In genomic region chr3:121956789-121957188, GRCm38 (mm10) we compare ENCODE assay signal across 14 mouse cellular contexts. TPM values are rescaled to one million over a fixed set of nuclear protein-coding genes. Genes with fewer than 3 reads are reported as not detected.
A peak's percentile ranks its signal among the peaks of the same experiment; 100 is the strongest.
DNase-seq lines count a peak whose midpoint lies in the region; ATAC-seq and TF ChIP-seq lines count a peak whose summit lies in the region.
"Had no signal": no experiment of that assay in that cellular context is flagged by ENCODE, and none has a peak within 500 bp of the region (broad histone marks: within the 10 kb centered on the region; RNA-seq: fewer than 3 reads in every experiment).

No protein-coding gene starts in this region.

- no peaks in the 10 kb centered on the region for H3K36me3 ChIP-seq in forebrain, embryonic 15.5 days
- H3K36me3 ChIP-seq in forebrain, embryonic 14.5 days (ENCODE audit: control insufficient read depth, insufficient read depth, low read length): no peaks in the 10 kb centered on the region
- H3K36me3 ChIP-seq in midbrain, postnatal 0 days (ENCODE audit: insufficient read depth, low read length): no peaks in the 10 kb centered on the region
- no peaks in the 10 kb centered on the region for H3K36me3 ChIP-seq in midbrain, embryonic 16.5 days (ENCODE audit: control insufficient read depth, insufficient read depth, low read length)
- no peaks in the 10 kb centered on the region for H3K36me3 ChIP-seq in stomach, postnatal 0 days (ENCODE audit: control insufficient read depth, insufficient read depth, low read length)
- no peaks in the 10 kb centered on the region for H3K36me3 ChIP-seq in neural tube, embryonic 15.5 days
- H3K36me3 ChIP-seq: limb, embryonic 10.5 days; midbrain, embryonic 15.5 days; neural tube, embryonic 13.5 days had no signal

- WGBS in forebrain, embryonic 15.5 days: 83% methylated on average over 7 of the region's 7 CpGs
- WGBS in forebrain, embryonic 14.5 days: 87% methylated on average over 7 of the region's 7 CpGs
- WGBS in midbrain, postnatal 0 days: 87% methylated on average over 7 of the region's 7 CpGs
- WGBS in midbrain, embryonic 16.5 days: 86% methylated on average over 7 of the region's 7 CpGs
- WGBS in stomach, postnatal 0 days: 87% methylated on average over 7 of the region's 7 CpGs
- WGBS in neural tube, embryonic 15.5 days: 88% methylated on average over 7 of the region's 7 CpGs

- H3K4me1 ChIP-seq in forebrain, embryonic 15.5 days: peaks cover 13% of the 10 kb centered on the region
- H3K4me1 ChIP-seq in forebrain, embryonic 14.5 days (ENCODE audit: control insufficient read depth, insufficient read depth, low read length): no peaks in the 10 kb centered on the region
- 0 out of 2 replicates have a peak, but pooled peaks cover 3% of the 10 kb centered on the region for H3K4me1 ChIP-seq in midbrain, postnatal 0 days (ENCODE audit: insufficient read depth, low read length)
- peaks cover 3% of the 10 kb centered on the region; the same call in 1 of the 2 replicates for H3K4me1 ChIP-seq in midbrain, embryonic 16.5 days (ENCODE audit: control insufficient read depth, insufficient read depth, low read length)
- H3K4me1 ChIP-seq in stomach, postnatal 0 days (replicated peaks; ENCODE audit: control insufficient read depth, insufficient read depth): no peaks in the 10 kb centered on the region; the same call in 1 of the 2 replicates
- peaks cover 13% of the 10 kb centered on the region for H3K4me1 ChIP-seq in neural tube, embryonic 15.5 days

- H3K4me3 ChIP-seq in forebrain, embryonic 15.5 days: no peak overlapping the region
- no peak overlapping the region for H3K4me3 ChIP-seq in forebrain, embryonic 14.5 days (ENCODE audit: low read depth, low read length)
- H3K4me3 ChIP-seq in layer of hippocampus, adult 2 months: no peak overlapping the region
- H3K4me3 ChIP-seq in midbrain, postnatal 0 days (ENCODE audit: low read depth, low read length): no peak overlapping the region
- H3K4me3 ChIP-seq in midbrain, embryonic 16.5 days (ENCODE audit: low read depth, low read length): no peak overlapping the region
- no peak overlapping the region for H3K4me3 ChIP-seq in stomach, postnatal 0 days (ENCODE audit: low read depth, low read length)
- no peak overlapping the region for H3K4me3 ChIP-seq in neural tube, embryonic 15.5 days (replicated peaks)
- H3K4me3 ChIP-seq: erythroblast, embryonic 14.5 days; limb, embryonic 10.5 days; midbrain, embryonic 15.5 days; neural tube, embryonic 13.5 days had no signal

- DNase-seq in forebrain, embryonic 14.5 days (ENCODE audit: low spot score): no peak
- no peak for DNase-seq in layer of hippocampus, adult 2 months (ENCODE audit: low spot score in 2 of 2)
- no peak for DNase-seq in layer of hippocampus, adult 11-12 months (ENCODE audit: low spot score)
- no peak for DNase-seq in midbrain, postnatal 0 days (ENCODE audit: low spot score)
- no peak for DNase-seq in stomach, postnatal 0 days (ENCODE audit: low spot score)
- DNase-seq: cerebellum, adult 8-10 months; heart, postnatal 14 days had no signal

- H3K27ac ChIP-seq in forebrain, embryonic 15.5 days (replicated peaks): peak overlapping the region; percentile 59; the same call in 1 of the 2 replicates
- H3K27ac ChIP-seq in forebrain, embryonic 14.5 days (ENCODE audit: low read depth, low read length): no peak overlapping the region
- H3K27ac ChIP-seq in layer of hippocampus, adult 2 months: no peak overlapping the region
- no peak overlapping the region for H3K27ac ChIP-seq in midbrain, postnatal 0 days (ENCODE audit: low read depth, low read length)
- H3K27ac ChIP-seq in midbrain, embryonic 16.5 days (ENCODE audit: low read length): no peak overlapping the region
- H3K27ac ChIP-seq in stomach, postnatal 0 days (replicated peaks): no peak overlapping the region
- H3K27ac ChIP-seq in neural tube, embryonic 15.5 days (replicated peaks): no peak overlapping the region
- H3K27ac ChIP-seq: limb, embryonic 10.5 days; midbrain, embryonic 15.5 days; neural tube, embryonic 13.5 days had no signal

- no peak for ATAC-seq in forebrain, embryonic 15.5 days (replicated peaks)
- ATAC-seq in forebrain, embryonic 14.5 days: no peak
- no peak for ATAC-seq in midbrain, postnatal 0 days (ENCODE audit: low FRiP score)
- ATAC-seq in midbrain, embryonic 16.5 days: no peak
- ATAC-seq in stomach, postnatal 0 days (ENCODE audit: low FRiP score, low TSS enrichment): no peak
- ATAC-seq in neural tube, embryonic 15.5 days (ENCODE audit: low FRiP score): no peak
- ATAC-seq: midbrain, embryonic 15.5 days had no signal

- TF ChIP-seq EP300 in stomach, postnatal 0 days (optimal IDR thresholded peaks at IDR 0.05): no peak

- no peak overlapping the region for H3K9ac ChIP-seq in forebrain, embryonic 15.5 days (replicated peaks)
- H3K9ac ChIP-seq in forebrain, embryonic 14.5 days (ENCODE audit: low read length): no peak overlapping the region
- H3K9ac ChIP-seq in midbrain, postnatal 0 days (replicated peaks; ENCODE audit: low read length, poor library complexity, severe bottlenecking): no peak overlapping the region
- H3K9ac ChIP-seq in midbrain, embryonic 16.5 days (ENCODE audit: low read depth, low read length): no peak overlapping the region
- H3K9ac ChIP-seq in stomach, postnatal 0 days (ENCODE audit: low read length): no peak overlapping the region
- H3K9ac ChIP-seq in neural tube, embryonic 15.5 days (replicated peaks): no peak overlapping the region
- H3K9ac ChIP-seq: midbrain, embryonic 15.5 days; neural tube, embryonic 13.5 days had no signal

- H3K4me2 ChIP-seq in forebrain, embryonic 15.5 days (replicated peaks): no peak overlapping the region
- no peak overlapping the region for H3K4me2 ChIP-seq in forebrain, embryonic 14.5 days (ENCODE audit: low read length)
- H3K4me2 ChIP-seq in midbrain, postnatal 0 days (ENCODE audit: low read depth, low read length, poor library complexity, severe bottlenecking): no peak overlapping the region
- no peak overlapping the region for H3K4me2 ChIP-seq in midbrain, embryonic 16.5 days (ENCODE audit: low read length)
- no peak overlapping the region for H3K4me2 ChIP-seq in stomach, postnatal 0 days (replicated peaks; ENCODE audit: low read depth)
- no peak overlapping the region for H3K4me2 ChIP-seq in neural tube, embryonic 15.5 days
- H3K4me2 ChIP-seq: midbrain, embryonic 15.5 days; neural tube, embryonic 13.5 days had no signal

- peaks cover 25% of the 10 kb centered on the region for H3K27me3 ChIP-seq in forebrain, embryonic 15.5 days
- H3K27me3 ChIP-seq in forebrain, embryonic 14.5 days (replicated peaks; ENCODE audit: control insufficient read depth, insufficient read depth, low read length): peaks cover 24% of the 10 kb centered on the region
- H3K27me3 ChIP-seq in midbrain, postnatal 0 days (ENCODE audit: insufficient read depth, low read length): peaks cover 13% of the 10 kb centered on the region; the same call in 1 of the 2 replicates
- H3K27me3 ChIP-seq in midbrain, embryonic 16.5 days (ENCODE audit: control insufficient read depth, insufficient read depth, low read depth, low read length): peaks cover 12% of the 10 kb centered on the region
- no peaks in the 10 kb centered on the region for H3K27me3 ChIP-seq in stomach, postnatal 0 days (ENCODE audit: control insufficient read depth, insufficient read depth, low read length)
- peaks cover 12% of the 10 kb centered on the region for H3K27me3 ChIP-seq in neural tube, embryonic 15.5 days (replicated peaks)

- TF ChIP-seq CTCF in layer of hippocampus, adult 2 months (conservative IDR thresholded peaks at IDR 0.05): peak; percentile 54
- TF ChIP-seq CTCF in midbrain, postnatal 0 days (IDR thresholded peaks at IDR 0.05): peak; percentile 25
- peak; percentile 49 for TF ChIP-seq CTCF in stomach, postnatal 0 days (IDR thresholded peaks at IDR 0.05; ENCODE audit: low read depth)

- H3K9me3 ChIP-seq in forebrain, embryonic 15.5 days: no peaks in the 10 kb centered on the region
- 0 out of 2 replicates have a peak, but pooled peaks cover 3% of the 10 kb centered on the region for H3K9me3 ChIP-seq in forebrain, embryonic 14.5 days (replicated peaks; ENCODE audit: control insufficient read depth, low read length)
- H3K9me3 ChIP-seq in midbrain, postnatal 0 days (ENCODE audit: low read length): no peaks in the 10 kb centered on the region
- H3K9me3 ChIP-seq in midbrain, embryonic 16.5 days (replicated peaks; ENCODE audit: control insufficient read depth, low read length, poor library complexity, severe bottlenecking): no peaks in the 10 kb centered on the region; the same call in 1 of the 2 replicates
- no peaks in the 10 kb centered on the region for H3K9me3 ChIP-seq in stomach, postnatal 0 days (ENCODE audit: control insufficient read depth, low read length)
- H3K9me3 ChIP-seq in neural tube, embryonic 15.5 days (replicated peaks): no peaks in the 10 kb centered on the region
- H3K9me3 ChIP-seq: limb, embryonic 10.5 days; midbrain, embryonic 15.5 days; neural tube, embryonic 13.5 days had no signal

RNA-seq across cellular contexts. Expression of gene Arhgap29, which starts 4.4 kb away (rescaled TPM):
- 16.3 and 16.4 TPM in 2 replicates for polyA plus RNA-seq in forebrain, embryonic 15.5 days (2015; fragmentation: Nextera tagmentation; extraction: Ambion mirVana)
- 20.1 and 30.2 TPM in 2 replicates for polyA plus RNA-seq in forebrain, embryonic 14.5 days (2014; fragmentation: Nextera tagmentation; extraction: Ambion mirVana)
- total RNA-seq in layer of hippocampus, adult 2 months (2021): 10 to 100 TPM; 14.0 to 16.9 TPM
- 34.6 and 38.6 TPM in 2 replicates for total RNA-seq in midbrain, postnatal 0 days (2014; rRNA removed)
- 12.6 and 13.6 TPM in 2 replicates for polyA plus RNA-seq in midbrain, postnatal 0 days (2015; fragmentation: Nextera tagmentation; extraction: Ambion mirVana)
- polyA plus RNA-seq in midbrain, embryonic 16.5 days (2015; fragmentation: Nextera tagmentation; extraction: Ambion mirVana): 16.4 and 16.7 TPM in 2 replicates
- polyA plus RNA-seq in stomach, postnatal 0 days (2015; fragmentation: Nextera tagmentation; extraction: Ambion mirVana): 15.4 and 16.6 TPM in 2 replicates
- polyA plus RNA-seq in neural tube, embryonic 15.5 days (2015; fragmentation: Nextera tagmentation; extraction: Ambion mirVana): 18.0 and 21.9 TPM in 2 replicates
- polyA plus RNA-seq: erythroblast, embryonic 14.5 days had no signal
